Mouse (Mus musculus): ENCODE results near the gene Spon1.

Gene Spon1

DNA sequence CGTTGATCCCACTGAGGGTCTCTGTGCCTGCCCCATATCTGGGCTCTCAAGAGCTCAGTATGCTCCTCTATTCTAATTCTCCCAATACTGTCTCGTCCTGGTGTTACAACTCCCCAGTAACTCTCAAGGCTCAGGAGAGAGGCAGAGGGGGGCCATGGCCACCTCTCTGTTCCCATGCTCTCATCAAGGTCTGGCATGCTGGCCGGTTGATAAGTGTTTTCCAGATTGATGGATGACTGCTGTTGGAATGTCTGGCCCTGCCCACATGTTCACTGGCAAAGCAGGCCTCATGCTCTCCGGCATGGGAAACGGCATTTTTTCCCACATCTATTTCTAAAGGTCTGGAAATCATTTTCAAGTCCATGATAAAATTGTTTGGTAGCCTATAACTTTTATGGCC lies 29.4 kb downstream of the Spon1 start:
- no peaks in the 10 kb centered on the region for H3K4me1 ChIP-seq (replicated peaks; ENCODE audit: low read depth, low read length)
- no peaks in the 10 kb centered on the region for H3K36me3 ChIP-seq (ENCODE audit: insufficient read depth, low read length)
- no peak for TF ChIP-seq NANOG (IDR thresholded peaks at IDR 0.05; ENCODE audit: borderline replicate concordance, low read length)
- TF ChIP-seq CTCF (conservative IDR thresholded peaks at IDR 0.05; ENCODE audit: low read length), result no peak
- no peak for TF ChIP-seq POU5F1 (IDR thresholded peaks at IDR 0.05; ENCODE audit: borderline replicate concordance, low read length)
- no peaks in the 10 kb centered on the region for H3K27me3 ChIP-seq (ENCODE audit: insufficient read depth, low read length)
- H3K4me3 ChIP-seq (replicated peaks; ENCODE audit: low read length), result no peak overlapping the region
- H3K9me3 ChIP-seq (ENCODE audit: low read length), result peaks cover 3% of the 10 kb centered on the region; the same call in 1 of the 2 replicates

DNA sequence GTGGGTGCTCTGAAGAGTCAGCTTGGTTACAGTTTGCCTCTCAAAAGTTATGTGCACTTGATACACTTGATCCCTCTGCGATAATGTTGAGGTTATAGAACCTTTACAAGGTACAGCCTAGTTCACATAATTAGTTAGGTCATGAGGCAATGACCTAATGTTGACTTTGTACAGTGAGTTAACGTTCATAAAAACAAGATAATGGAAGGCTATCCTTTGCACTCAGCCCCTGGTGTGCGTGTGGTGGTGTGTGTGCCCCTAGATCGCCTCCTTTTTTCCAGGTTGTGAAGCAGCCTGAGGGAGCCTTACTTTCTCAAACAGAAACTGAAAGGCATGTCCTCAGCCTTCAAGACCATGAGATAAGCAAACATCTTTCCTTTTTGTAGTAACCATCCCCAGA lies 31.3 kb downstream of the Spon1 start:
- Histone ChIP-seq H3K4me3 (replicated peaks; ENCODE audit: low read length) (no peak overlapping the region), H3K27me3 (ENCODE audit: insufficient read depth, low read length) (no peaks in the 10 kb centered on the region), H3K36me3 (ENCODE audit: insufficient read depth, low read length) (no peaks in the 10 kb centered on the region), H3K9me3 (ENCODE audit: low read length) (peaks cover 3% of the 10 kb centered on the region; the same call in 1 of the 2 replicates), H3K4me1 (replicated peaks; ENCODE audit: low read depth, low read length) (no peaks in the 10 kb centered on the region)
- TF ChIP-seq POU5F1 (IDR thresholded peaks at IDR 0.05; ENCODE audit: borderline replicate concordance, low read length) (no peak), CTCF (conservative IDR thresholded peaks at IDR 0.05; ENCODE audit: low read length) (no peak), NANOG (IDR thresholded peaks at IDR 0.05; ENCODE audit: borderline replicate concordance, low read length) (no peak)

GRCm38 (mm10) chr7:113798605-113799255 lies 32.9 kb downstream of the Spon1 start:
- H3K4me1 ChIP-seq (replicated peaks; ENCODE audit: low read depth, low read length), result no peaks in the 10 kb centered on the region
- H3K4me3 ChIP-seq (replicated peaks; ENCODE audit: low read length), result no peak overlapping the region
- no peaks in the 10 kb centered on the region for H3K36me3 ChIP-seq (ENCODE audit: insufficient read depth, low read length)
- H3K27me3 ChIP-seq (ENCODE audit: insufficient read depth, low read length), result no peaks in the 10 kb centered on the region
- peaks cover 3% of the 10 kb centered on the region; the same call in 1 of the 2 replicates for H3K9me3 ChIP-seq (ENCODE audit: low read length)
- TF ChIP-seq CTCF (conservative IDR thresholded peaks at IDR 0.05; ENCODE audit: low read length) (no peak), POU5F1 (IDR thresholded peaks at IDR 0.05; ENCODE audit: borderline replicate concordance, low read length) (no peak), NANOG (IDR thresholded peaks at IDR 0.05; ENCODE audit: borderline replicate concordance, low read length) (no peak)

DNA sequence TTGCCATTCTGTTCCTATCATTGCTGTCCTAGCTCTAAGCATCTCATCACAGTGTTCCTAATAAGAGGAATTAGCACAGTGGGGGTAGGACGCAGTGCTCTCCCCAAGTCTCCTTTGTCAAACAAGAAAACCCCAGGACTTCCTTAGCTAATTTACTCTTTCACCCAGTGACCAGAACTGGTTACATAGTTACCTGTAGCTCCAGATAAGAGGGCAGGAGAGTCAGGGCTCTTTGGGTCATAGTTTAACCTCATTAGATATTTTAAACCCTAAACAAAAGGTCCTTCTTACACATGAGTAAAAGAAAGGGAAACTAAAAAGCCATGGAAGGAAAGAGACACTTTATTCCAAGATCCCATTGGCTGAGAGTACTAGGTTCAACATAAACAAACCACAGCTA lies 44.0 kb downstream of the Spon1 start:
- no peaks in the 10 kb centered on the region for H3K4me1 ChIP-seq (replicated peaks; ENCODE audit: low read depth, low read length)
- no peaks in the 10 kb centered on the region for H3K36me3 ChIP-seq (ENCODE audit: insufficient read depth, low read length)
- no peaks in the 10 kb centered on the region for H3K9me3 ChIP-seq (ENCODE audit: low read length)
- TF ChIP-seq POU5F1 (IDR thresholded peaks at IDR 0.05; ENCODE audit: borderline replicate concordance, low read length) (no peak), CTCF (conservative IDR thresholded peaks at IDR 0.05; ENCODE audit: low read length) (no peak), NANOG (IDR thresholded peaks at IDR 0.05; ENCODE audit: borderline replicate concordance, low read length) (no peak)
- no peak overlapping the region for H3K4me3 ChIP-seq (replicated peaks; ENCODE audit: low read length)
- no peaks in the 10 kb centered on the region for H3K27me3 ChIP-seq (ENCODE audit: insufficient read depth, low read length)

DNA sequence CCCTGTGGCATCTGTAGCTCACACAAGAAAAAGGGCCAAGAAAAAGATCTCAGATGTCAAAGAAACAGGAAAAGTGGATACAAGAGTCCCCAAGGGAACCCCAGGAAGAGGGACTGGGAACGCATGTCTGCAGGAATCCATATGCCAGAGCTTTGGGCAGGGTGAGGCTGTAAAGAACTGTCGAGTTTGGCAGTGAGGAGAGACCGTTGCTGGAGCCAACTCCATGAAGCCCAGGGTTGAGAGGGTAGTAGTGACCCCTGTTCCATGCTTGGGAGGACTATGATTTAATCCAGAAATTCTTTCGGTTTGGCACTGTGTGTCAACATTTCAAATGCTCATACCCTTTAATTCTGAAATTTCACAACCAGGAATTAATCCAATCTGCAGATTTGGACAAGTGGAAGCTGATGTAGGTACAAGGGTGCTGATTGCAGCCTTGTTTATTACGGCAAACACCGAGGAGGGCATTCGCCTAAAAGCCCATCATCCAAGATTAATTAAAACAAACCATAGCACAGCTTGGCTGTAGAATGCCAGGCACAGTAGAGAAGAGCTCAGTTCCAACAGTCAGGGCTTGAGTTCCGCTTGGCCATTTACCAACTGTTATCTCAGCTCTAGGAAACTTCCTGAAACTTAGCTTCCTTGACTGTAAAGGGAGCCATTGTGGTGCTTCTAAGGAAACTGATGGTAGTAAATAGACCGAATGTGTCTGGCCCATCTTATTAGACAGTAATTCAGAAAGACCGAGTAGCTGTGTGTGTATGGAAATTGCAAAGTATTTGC lies 45.8 kb downstream of the Spon1 start:
- TF ChIP-seq POU5F1 (IDR thresholded peaks at IDR 0.05; ENCODE audit: borderline replicate concordance, low read length) (no peak), CTCF (conservative IDR thresholded peaks at IDR 0.05; ENCODE audit: low read length) (no peak), NANOG (IDR thresholded peaks at IDR 0.05; ENCODE audit: borderline replicate concordance, low read length) (no peak)
- Histone ChIP-seq H3K27me3 (ENCODE audit: insufficient read depth, low read length) (no peaks in the 10 kb centered on the region; the same call in 1 of the 2 replicates), H3K4me3 (replicated peaks; ENCODE audit: low read length) (no peak overlapping the region), H3K4me1 (replicated peaks; ENCODE audit: low read depth, low read length) (no peaks in the 10 kb centered on the region), H3K36me3 (ENCODE audit: insufficient read depth, low read length) (no peaks in the 10 kb centered on the region), H3K9me3 (ENCODE audit: low read length) (no peaks in the 10 kb centered on the region)

- peaks cover 3% of the 10 kb centered on the region; the same call in 1 of the 2 replicates for H3K27me3 ChIP-seq (ENCODE audit: insufficient read depth, low read length)
- no peaks in the 10 kb centered on the region for H3K4me1 ChIP-seq (replicated peaks; ENCODE audit: low read depth, low read length)
- no peaks in the 10 kb centered on the region for H3K9me3 ChIP-seq (ENCODE audit: low read length)
- H3K36me3 ChIP-seq (ENCODE audit: insufficient read depth, low read length), result no peaks in the 10 kb centered on the region
- no peak for TF ChIP-seq NANOG (IDR thresholded peaks at IDR 0.05; ENCODE audit: borderline replicate concordance, low read length)
- no peak for TF ChIP-seq CTCF (conservative IDR thresholded peaks at IDR 0.05; ENCODE audit: low read length)
- TF ChIP-seq POU5F1 (IDR thresholded peaks at IDR 0.05; ENCODE audit: borderline replicate concordance, low read length), result no peak
- H3K4me3 ChIP-seq (replicated peaks; ENCODE audit: low read length), result no peak overlapping the region
Observed at GRCm38 (mm10) chr7:113814101-113814779, 48.4 kb downstream of the Spon1 start.

DNA sequence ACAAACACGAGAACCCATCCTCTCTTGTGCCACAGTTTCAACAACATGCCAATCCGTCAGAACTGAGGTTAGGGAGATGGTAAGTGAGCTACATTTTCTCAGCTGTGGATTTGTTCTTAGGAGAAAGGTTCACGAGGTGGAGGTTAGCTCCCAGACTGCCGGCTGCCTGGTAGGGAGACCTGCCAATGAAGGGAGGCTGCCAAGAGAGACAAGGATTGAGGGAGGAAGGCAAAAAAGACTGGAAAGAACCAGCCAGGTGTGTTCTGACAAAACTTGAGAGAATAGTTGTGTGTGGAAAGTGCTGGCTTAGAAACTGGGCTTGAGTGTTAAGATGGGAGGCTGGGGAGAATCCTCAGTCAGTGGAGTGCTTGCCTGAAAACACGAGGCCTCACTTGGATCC lies 49.9 kb downstream of the Spon1 start:
- Histone ChIP-seq H3K4me1 (replicated peaks; ENCODE audit: low read depth, low read length) (no peaks in the 10 kb centered on the region), H3K4me3 (replicated peaks; ENCODE audit: low read length) (no peak overlapping the region), H3K36me3 (ENCODE audit: insufficient read depth, low read length) (no peaks in the 10 kb centered on the region), H3K9me3 (ENCODE audit: low read length) (no peaks in the 10 kb centered on the region), H3K27me3 (ENCODE audit: insufficient read depth, low read length) (peaks cover 3% of the 10 kb centered on the region; the same call in 1 of the 2 replicates)
- TF ChIP-seq POU5F1 (IDR thresholded peaks at IDR 0.05; ENCODE audit: borderline replicate concordance, low read length), result no peak
- TF ChIP-seq CTCF (conservative IDR thresholded peaks at IDR 0.05; ENCODE audit: low read length), result no peak
- no peak for TF ChIP-seq NANOG (IDR thresholded peaks at IDR 0.05; ENCODE audit: borderline replicate concordance, low read length)

- no peaks in the 10 kb centered on the region for H3K36me3 ChIP-seq (ENCODE audit: insufficient read depth, low read length)
- no peaks in the 10 kb centered on the region for H3K4me1 ChIP-seq (replicated peaks; ENCODE audit: low read depth, low read length)
- no peak overlapping the region for H3K4me3 ChIP-seq (replicated peaks; ENCODE audit: low read length)
- H3K27me3 ChIP-seq (ENCODE audit: insufficient read depth, low read length), result peaks cover 3% of the 10 kb centered on the region; the same call in 1 of the 2 replicates
- TF ChIP-seq POU5F1 (IDR thresholded peaks at IDR 0.05; ENCODE audit: borderline replicate concordance, low read length), result no peak
- TF ChIP-seq CTCF (conservative IDR thresholded peaks at IDR 0.05; ENCODE audit: low read length), result no peak
- TF ChIP-seq NANOG (IDR thresholded peaks at IDR 0.05; ENCODE audit: borderline replicate concordance, low read length), result no peak
- H3K9me3 ChIP-seq (ENCODE audit: low read length), result no peaks in the 10 kb centered on the region
Observed at GRCm38 (mm10) chr7:113816827-113817334, 51.1 kb downstream of the Spon1 start.

Data from E14TG2a.4 (cell line).